Mouse (Mus musculus): ENCODE results near the gene Gng7. TPM values are rescaled to one million over a fixed set of nuclear protein-coding genes. Genes with fewer than 3 reads are reported as not detected.

Gene Gng7
- total and polyA plus RNA-seq, 2 experiments from 2014 or later: 0.11 to 0.64 TPM

- DNase-seq (ENCODE audit: low spot score): no peak
- no peak overlapping the region for H3K4me3 ChIP-seq (ENCODE audit: low read depth, low read length)
- H3K4me1 ChIP-seq (ENCODE audit: control insufficient read depth, insufficient read depth): peaks cover 31% of the 10 kb centered on the region
- no peak for ATAC-seq (ENCODE audit: insufficient read depth, low read depth)
- 79% methylated on average over 10 of the region's 10 CpGs for WGBS
- no peaks in the 10 kb centered on the region for H3K27me3 ChIP-seq (ENCODE audit: control insufficient read depth, insufficient read depth, low read length)
- no peak overlapping the region for H3K9ac ChIP-seq (replicated peaks; ENCODE audit: low read depth, low read length)
- H3K9me3 ChIP-seq (replicated peaks; ENCODE audit: control insufficient read depth, low read length): no peaks in the 10 kb centered on the region
- H3K27ac ChIP-seq (ENCODE audit: low read depth): no peak overlapping the region
- H3K4me2 ChIP-seq (ENCODE audit: low read depth, low read length): no peak overlapping the region
- TF ChIP-seq EP300 (IDR thresholded peaks at IDR 0.05; ENCODE audit: low read depth): no peak
- TF ChIP-seq CTCF (IDR thresholded peaks at IDR 0.05; ENCODE audit: low read depth): no peak
- H3K36me3 ChIP-seq (replicated peaks; ENCODE audit: control insufficient read depth, insufficient read depth, low read length): no peaks in the 10 kb centered on the region
Observed at GRCm38 (mm10) chr10:80951761-80952390, 62.9 kb downstream of the Gng7 start.

DNA sequence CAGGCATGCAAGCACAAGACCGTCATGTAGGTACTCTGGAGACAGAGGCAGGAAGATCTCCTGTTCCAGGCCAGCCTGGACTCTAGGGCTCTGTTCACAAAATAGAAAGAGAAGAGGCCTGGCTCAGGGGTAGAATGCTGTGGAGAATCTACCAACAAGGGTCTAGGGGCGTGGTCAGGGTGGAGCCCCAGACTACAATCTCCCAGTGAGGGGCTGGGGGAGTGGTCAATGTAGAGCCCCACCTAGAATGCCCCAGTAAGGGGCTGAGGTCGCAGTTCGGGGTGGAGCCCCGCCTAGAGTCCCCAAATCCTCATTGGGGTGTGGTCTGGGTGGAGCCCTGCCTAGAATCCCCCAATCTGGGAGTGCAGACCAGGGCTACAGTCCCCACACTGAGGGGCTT is 64.4 kb downstream of the Gng7 start:
- H3K27me3 ChIP-seq (ENCODE audit: control insufficient read depth, insufficient read depth, low read length): no peaks in the 10 kb centered on the region
- TF ChIP-seq EP300 (IDR thresholded peaks at IDR 0.05; ENCODE audit: low read depth): no peak
- H3K4me2 ChIP-seq (ENCODE audit: low read depth, low read length): no peak overlapping the region
- peaks cover 31% of the 10 kb centered on the region for H3K4me1 ChIP-seq (ENCODE audit: control insufficient read depth, insufficient read depth)
- DNase-seq (ENCODE audit: low spot score) (no peak), ATAC-seq (ENCODE audit: insufficient read depth, low read depth) (no peak)
- no peaks in the 10 kb centered on the region for H3K9me3 ChIP-seq (replicated peaks; ENCODE audit: control insufficient read depth, low read length)
- no peak overlapping the region for H3K4me3 ChIP-seq (ENCODE audit: low read depth, low read length)
- WGBS: 56% methylated on average over 5 of the region's 5 CpGs
- H3K36me3 ChIP-seq (replicated peaks; ENCODE audit: control insufficient read depth, insufficient read depth, low read length): no peaks in the 10 kb centered on the region
- no peak overlapping the region for H3K27ac ChIP-seq (ENCODE audit: low read depth)
- H3K9ac ChIP-seq (replicated peaks; ENCODE audit: low read depth, low read length): no peak overlapping the region

GRCm38 (mm10) chr10:80949081-80949480 is 65.7 kb downstream of the Gng7 start:
- no peaks in the 10 kb centered on the region for H3K9me3 ChIP-seq (replicated peaks; ENCODE audit: control insufficient read depth, low read length)
- no peak overlapping the region for H3K27ac ChIP-seq (ENCODE audit: low read depth)
- DNase-seq (ENCODE audit: low spot score): no peak
- ATAC-seq (ENCODE audit: insufficient read depth, low read depth): no peak
- H3K36me3 ChIP-seq (replicated peaks; ENCODE audit: control insufficient read depth, insufficient read depth, low read length): no peaks in the 10 kb centered on the region
- no peaks in the 10 kb centered on the region for H3K27me3 ChIP-seq (ENCODE audit: control insufficient read depth, insufficient read depth, low read length)
- no peak overlapping the region for H3K9ac ChIP-seq (replicated peaks; ENCODE audit: low read depth, low read length)
- WGBS: 66% methylated on average over 3 of the region's 3 CpGs
- peaks cover 25% of the 10 kb centered on the region for H3K4me1 ChIP-seq (ENCODE audit: control insufficient read depth, insufficient read depth)
- H3K4me3 ChIP-seq (ENCODE audit: low read depth, low read length): no peak overlapping the region
- TF ChIP-seq EP300 (IDR thresholded peaks at IDR 0.05; ENCODE audit: low read depth) (no peak), CTCF (IDR thresholded peaks at IDR 0.05; ENCODE audit: low read depth) (no peak)
- H3K4me2 ChIP-seq (ENCODE audit: low read depth, low read length): no peak overlapping the region

- Histone ChIP-seq H3K36me3 (replicated peaks; ENCODE audit: control insufficient read depth, insufficient read depth, low read length) (no peaks in the 10 kb centered on the region), H3K27ac (ENCODE audit: low read depth) (peak overlapping the region; percentile 66), H3K4me1 (ENCODE audit: control insufficient read depth, insufficient read depth) (peaks cover 30% of the 10 kb centered on the region), H3K9ac (replicated peaks; ENCODE audit: low read depth, low read length) (no peak overlapping the region), H3K9me3 (replicated peaks; ENCODE audit: control insufficient read depth, low read length) (no peaks in the 10 kb centered on the region), H3K27me3 (ENCODE audit: control insufficient read depth, insufficient read depth, low read length) (no peaks in the 10 kb centered on the region), H3K4me3 (ENCODE audit: low read depth, low read length) (no peak overlapping the region), H3K4me2 (ENCODE audit: low read depth, low read length) (no peak overlapping the region)
- WGBS: 18% methylated on average over 6 of the region's 6 CpGs
- TF ChIP-seq CTCF (IDR thresholded peaks at IDR 0.05; ENCODE audit: low read depth) (no peak), EP300 (IDR thresholded peaks at IDR 0.05; ENCODE audit: low read depth) (no peak)
- DNase-seq (ENCODE audit: low spot score): peak; percentile 88
- ATAC-seq (ENCODE audit: insufficient read depth, low read depth): peak; percentile 74
Observed at GRCm38 (mm10) chr10:80948570-80948969, 66.2 kb downstream of the Gng7 start.

GRCm38 (mm10) chr10:80947802-80948201 is 66.9 kb downstream of the Gng7 start:
- H3K9me3 ChIP-seq (replicated peaks; ENCODE audit: control insufficient read depth, low read length): no peaks in the 10 kb centered on the region
- 16% methylated on average over 2 of the region's 2 CpGs for whole genome bisulfite sequencing
- ATAC-seq (ENCODE audit: insufficient read depth, low read depth): peak; percentile 44
- H3K4me3 ChIP-seq (ENCODE audit: low read depth, low read length): no peak overlapping the region
- TF ChIP-seq CTCF (IDR thresholded peaks at IDR 0.05; ENCODE audit: low read depth) (no peak; the same call in 1 of the 2 replicates), EP300 (IDR thresholded peaks at IDR 0.05; ENCODE audit: low read depth) (no peak)
- peak overlapping the region; percentile 66 for H3K27ac ChIP-seq (ENCODE audit: low read depth)
- H3K4me2 ChIP-seq (ENCODE audit: low read depth, low read length): no peak overlapping the region
- H3K4me1 ChIP-seq (ENCODE audit: control insufficient read depth, insufficient read depth): peaks cover 36% of the 10 kb centered on the region
- H3K27me3 ChIP-seq (ENCODE audit: control insufficient read depth, insufficient read depth, low read length): no peaks in the 10 kb centered on the region
- H3K36me3 ChIP-seq (replicated peaks; ENCODE audit: control insufficient read depth, insufficient read depth, low read length): no peaks in the 10 kb centered on the region
- no peak overlapping the region for H3K9ac ChIP-seq (replicated peaks; ENCODE audit: low read depth, low read length)
- DNase-seq (ENCODE audit: low spot score): peak; percentile 62
